Comparison of ENCODE assay signal across 8 mouse cellular contexts in the genomic region with DNA sequence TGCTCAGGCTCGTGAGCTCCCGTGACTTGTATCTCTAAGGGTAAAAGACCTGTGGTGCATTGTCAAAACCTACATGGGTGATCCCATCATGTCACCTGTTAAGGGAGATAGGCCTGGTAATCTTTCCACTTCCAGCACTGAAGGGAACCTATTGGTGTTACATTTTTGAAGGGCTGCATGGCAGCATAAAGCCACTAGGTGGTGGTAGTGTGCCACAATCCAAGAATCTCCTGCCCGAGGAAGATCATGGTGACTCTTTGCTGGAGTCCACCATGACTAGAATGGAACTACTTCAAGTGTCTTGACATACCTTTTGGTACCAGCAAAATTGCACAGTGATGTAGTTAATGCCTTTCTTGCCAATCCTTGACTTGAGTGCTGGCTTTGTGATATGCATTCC. TPM values are rescaled to one million over a fixed set of nuclear protein-coding genes. Genes with fewer than 3 reads are reported as not detected.
DNase-seq lines count a peak whose midpoint lies in the region.

No protein-coding gene starts in this region.

- peaks cover 53% of the 10 kb centered on the region for H3K27me3 ChIP-seq in limb, embryonic 10.5 days (ENCODE audit: low read depth, poor library complexity, severe bottlenecking)

- H3K27ac ChIP-seq in limb, embryonic 10.5 days: no peak overlapping the region

- WGBS in limb, embryonic 10.5 days: 44% methylated on average over 3 of the region's 3 CpGs

- no peak overlapping the region for H3K4me3 ChIP-seq in limb, embryonic 10.5 days

- DNase-seq in urinary bladder, postnatal 14 days (ENCODE audit: low spot score): peak; percentile 31
- DNase-seq in urinary bladder, adult 2 months (ENCODE audit: low spot score): no peak
- peak; percentile 66 for DNase-seq in adrenal gland, adult 2 months
- DNase-seq in embryo, embryonic 10.5 days (ENCODE audit: low spot score): peak; percentile 86
- DNase-seq in hindlimb bud, embryonic 11.5 days (ENCODE audit: extremely low spot score, low read depth, low spot score): peak; percentile 49
- peak; percentile 70 for DNase-seq in limb, embryonic 10.5 days (ENCODE audit: low spot score)
- DNase-seq in retina, embryonic 14.5 days (ENCODE audit: low spot score): peak; percentile 81
- peak; percentile 14 for DNase-seq in yolk sac, embryonic 10.5 days (ENCODE audit: low spot score)

- no peaks in the 10 kb centered on the region for H3K36me3 ChIP-seq in limb, embryonic 10.5 days

- peaks cover 13% of the 10 kb centered on the region for H3K4me1 ChIP-seq in limb, embryonic 10.5 days

- H3K9me3 ChIP-seq in limb, embryonic 10.5 days (replicated peaks): no peaks in the 10 kb centered on the region

RNA-seq across cellular contexts. Expression of a gene that starts 39.9 kb away (rescaled TPM):
- 8.0 and 8.5 TPM in 2 replicates for polyA plus RNA-seq in urinary bladder, adult 2 months (2012; rRNA removed)
- total RNA-seq in adrenal gland, adult 2 months (2021): 10 to 100 TPM; 13.1 to 13.7 TPM
- polyA plus RNA-seq in adrenal gland, adult 2 months (2012; rRNA removed): 1.5 and 1.7 TPM in 2 replicates
- polyA plus RNA-seq in limb, embryonic 10.5 days (2016; fragmentation: Nextera tagmentation; extraction: Ambion mirVana): 22.5 and 25.2 TPM in 2 replicates
